Mouse (Mus musculus): Measurements from ENCODE around the gene Clcnkb. TPM values are rescaled to one million over a fixed set of nuclear protein-coding genes. Genes with fewer than 3 reads are reported as not detected.

The Clcnkb gene
- polyA plus RNA-seq, 1 experiment, result not detected

GRCm38 (mm10) chr4:141439083-141439803, 23.4 kb upstream of the Clcnkb start:
- TF ChIP-seq POLR2A (IDR thresholded peaks at IDR 0.05; ENCODE audit: borderline replicate concordance, low read depth, low read length) (no peak), CTCF (IDR thresholded peaks at IDR 0.05; ENCODE audit: low read depth, low read length) (no peak)
- Histone ChIP-seq H3K4me3 (ENCODE audit: insufficient read depth, low read length) (no peak overlapping the region), H3K27ac (ENCODE audit: insufficient read depth, low read depth, low read length) (no peak overlapping the region), H3K4me1 (ENCODE audit: control insufficient read depth, insufficient read depth, low read length) (peaks cover 8% of the 10 kb centered on the region; the same call in 1 of the 2 replicates)

GRCm38 (mm10) chr4:141435974-141436373, 20.2 kb upstream of the Clcnkb start, which contains the start of gene Srarp:
Srarp (minus strand) TSS chr4:141436105.
- Histone ChIP-seq H3K27ac (ENCODE audit: insufficient read depth, low read depth, low read length) (no peak within 1 kb of the TSS), H3K4me1 (ENCODE audit: control insufficient read depth, insufficient read depth, low read length) (peaks cover 3% of the 10 kb centered on the region; the same call in 1 of the 2 replicates), H3K4me3 (ENCODE audit: insufficient read depth, low read length) (no peak within 1 kb of the TSS)
- TF ChIP-seq CTCF (IDR thresholded peaks at IDR 0.05; ENCODE audit: low read depth, low read length), result no peak

- Histone ChIP-seq H3K4me1 (ENCODE audit: control insufficient read depth, insufficient read depth, low read length) (no peaks in the 10 kb centered on the region), H3K27ac (ENCODE audit: insufficient read depth, low read depth, low read length) (no peak overlapping the region), H3K4me3 (ENCODE audit: insufficient read depth, low read length) (no peak overlapping the region)
- TF ChIP-seq CTCF (IDR thresholded peaks at IDR 0.05; ENCODE audit: low read depth, low read length) (no peak), POLR2A (IDR thresholded peaks at IDR 0.05; ENCODE audit: borderline replicate concordance, low read depth, low read length) (no peak)
Measured at GRCm38 (mm10) chr4:141433191-141433590, 17.4 kb upstream of the Clcnkb start.

- no peak overlapping the region for H3K27ac ChIP-seq (ENCODE audit: insufficient read depth, low read depth, low read length)
- no peaks in the 10 kb centered on the region for H3K4me1 ChIP-seq (ENCODE audit: control insufficient read depth, insufficient read depth, low read length)
- no peak for TF ChIP-seq CTCF (IDR thresholded peaks at IDR 0.05; ENCODE audit: low read depth, low read length)
- no peak for TF ChIP-seq POLR2A (IDR thresholded peaks at IDR 0.05; ENCODE audit: borderline replicate concordance, low read depth, low read length)
- no peak overlapping the region for H3K4me3 ChIP-seq (ENCODE audit: insufficient read depth, low read length)
Measured at GRCm38 (mm10) chr4:141432666-141433065, 16.9 kb upstream of the Clcnkb start.

GRCm38 (mm10) chr4:141430997-141431396, 15.2 kb upstream of the Clcnkb start:
- Histone ChIP-seq H3K4me3 (ENCODE audit: insufficient read depth, low read length) (no peak overlapping the region), H3K4me1 (ENCODE audit: control insufficient read depth, insufficient read depth, low read length) (peaks cover 11% of the 10 kb centered on the region), H3K27ac (ENCODE audit: insufficient read depth, low read depth, low read length) (no peak overlapping the region)
- TF ChIP-seq CTCF (IDR thresholded peaks at IDR 0.05; ENCODE audit: low read depth, low read length) (peak; percentile 90), POLR2A (IDR thresholded peaks at IDR 0.05; ENCODE audit: borderline replicate concordance, low read depth, low read length) (no peak)

GRCm38 (mm10) chr4:141429847-141430246, 14.0 kb upstream of the Clcnkb start:
- Histone ChIP-seq H3K4me3 (ENCODE audit: insufficient read depth, low read length) (no peak overlapping the region), H3K4me1 (ENCODE audit: control insufficient read depth, insufficient read depth, low read length) (peaks cover 13% of the 10 kb centered on the region), H3K27ac (ENCODE audit: insufficient read depth, low read depth, low read length) (no peak overlapping the region)
- TF ChIP-seq POLR2A (IDR thresholded peaks at IDR 0.05; ENCODE audit: borderline replicate concordance, low read depth, low read length), result no peak
- peak; percentile 87 for TF ChIP-seq CTCF (IDR thresholded peaks at IDR 0.05; ENCODE audit: low read depth, low read length)

GRCm38 (mm10) chr4:141429381-141429780, 13.6 kb upstream of the Clcnkb start:
- TF ChIP-seq POLR2A (IDR thresholded peaks at IDR 0.05; ENCODE audit: borderline replicate concordance, low read depth, low read length), result no peak
- no peak for TF ChIP-seq CTCF (IDR thresholded peaks at IDR 0.05; ENCODE audit: low read depth, low read length)

GRCm38 (mm10) chr4:141427921-141428320, 12.1 kb upstream of the Clcnkb start:
- peaks cover 31% of the 10 kb centered on the region for H3K4me1 ChIP-seq (ENCODE audit: control insufficient read depth, insufficient read depth, low read length)
- H3K4me3 ChIP-seq (ENCODE audit: insufficient read depth, low read length), result no peak overlapping the region
- no peak overlapping the region for H3K27ac ChIP-seq (ENCODE audit: insufficient read depth, low read depth, low read length)
- TF ChIP-seq POLR2A (IDR thresholded peaks at IDR 0.05; ENCODE audit: borderline replicate concordance, low read depth, low read length) (no peak), CTCF (IDR thresholded peaks at IDR 0.05; ENCODE audit: low read depth, low read length) (no peak)

More at GRCm38 (mm10) chr4:141429381-141429780, 13.6 kb upstream of the Clcnkb start:
- Histone ChIP-seq H3K4me1 (ENCODE audit: control insufficient read depth, insufficient read depth, low read length) (peaks cover 16% of the 10 kb centered on the region), H3K4me3 (ENCODE audit: insufficient read depth, low read length) (no peak overlapping the region), H3K27ac (ENCODE audit: insufficient read depth, low read depth, low read length) (no peak overlapping the region)

- TF ChIP-seq POLR2A (IDR thresholded peaks at IDR 0.05; ENCODE audit: borderline replicate concordance, low read depth, low read length) (no peak), CTCF (IDR thresholded peaks at IDR 0.05; ENCODE audit: low read depth, low read length) (no peak)
- peak overlapping the region; percentile 72 for H3K27ac ChIP-seq (ENCODE audit: insufficient read depth, low read depth, low read length)
- no peak overlapping the region for H3K4me3 ChIP-seq (ENCODE audit: insufficient read depth, low read length)
- peaks cover 31% of the 10 kb centered on the region for H3K4me1 ChIP-seq (ENCODE audit: control insufficient read depth, insufficient read depth, low read length)
Measured at GRCm38 (mm10) chr4:141426796-141427745, 11.3 kb upstream of the Clcnkb start.

All from bone marrow macrophage, adult 2 months (primary cell).